In genomic region chr1:54596151-54596550, GRCm38 (mm10) we compare ENCODE assay signal across 21 mouse cellular contexts. TPM values are rescaled to one million over a fixed set of nuclear protein-coding genes. Genes with fewer than 3 reads are reported as not detected.
DNase-seq lines count a peak whose midpoint lies in the region; ATAC-seq lines count a peak whose summit lies in the region.
"Had no signal": no experiment of that assay in that cellular context is flagged by ENCODE, and none has a peak within 500 bp of the region (broad histone marks: within the 10 kb centered on the region; RNA-seq: fewer than 3 reads in every experiment).

No protein-coding gene starts in this region.

- peaks cover 5% of the 10 kb centered on the region; the same call in 1 of the 2 replicates for H3K9me3 ChIP-seq in midbrain, embryonic 13.5 days
- H3K9me3 ChIP-seq: embryonic facial prominence, embryonic 10.5 days; embryonic facial prominence, embryonic 12.5 days; forebrain, embryonic 13.5 days had no signal

- ATAC-seq in frontal cortex, adult (ENCODE audit: low TSS enrichment), result peak; percentile 97
- ATAC-seq in midbrain, embryonic 13.5 days, result no peak
- ATAC-seq: activated CD4-positive, CD25-positive, alpha-beta regulatory T cell, adult 4 months; forebrain, embryonic 13.5 days; forebrain, embryonic 15.5 days; Patski had no signal

- no peak overlapping the region for H3K4me2 ChIP-seq in midbrain, embryonic 13.5 days (replicated peaks)
- H3K4me2 ChIP-seq: embryonic facial prominence, embryonic 12.5 days; forebrain, embryonic 13.5 days; forebrain, embryonic 15.5 days had no signal

- no peak for DNase-seq in frontal cortex, postnatal 10 days (ENCODE audit: low spot score in 2 of 2)
- DNase-seq in Muller cell, postnatal 12 days (ENCODE audit: inconsistent ontology term), result peak; percentile 40
- peak; percentile 73 for DNase-seq in brain, adult 2 months (ENCODE audit: low read depth, low spot score)
- DNase-seq in embryo, embryonic 11 days, result no peak
- DNase-seq: adrenal gland, adult 8-10 months; adrenal gland, postnatal 14 days; adrenal gland, postnatal 36 days; cerebellum, adult 11 months; cerebellum, adult 18-20 months; cerebellum, adult 8-10 months; cerebellum, adult 9-11 months; cerebellum, postnatal 14 days; cerebellum, postnatal 36 days had no signal

- H3K27me3 ChIP-seq in midbrain, embryonic 13.5 days, result no peaks in the 10 kb centered on the region
- H3K27me3 ChIP-seq: embryonic facial prominence, embryonic 12.5 days; forebrain, embryonic 13.5 days; forebrain, embryonic 15.5 days; Patski had no signal

- no peak overlapping the region for H3K9ac ChIP-seq in midbrain, embryonic 13.5 days (replicated peaks)
- H3K9ac ChIP-seq: embryonic facial prominence, embryonic 12.5 days; forebrain, embryonic 13.5 days; forebrain, embryonic 15.5 days had no signal

- no peaks in the 10 kb centered on the region for H3K36me3 ChIP-seq in midbrain, embryonic 13.5 days
- H3K36me3 ChIP-seq: embryonic facial prominence, embryonic 10.5 days; embryonic facial prominence, embryonic 12.5 days; forebrain, embryonic 15.5 days had no signal

- no peak overlapping the region for H3K27ac ChIP-seq in midbrain, embryonic 13.5 days
- H3K27ac ChIP-seq: embryonic facial prominence, embryonic 10.5 days; embryonic facial prominence, embryonic 12.5 days; forebrain, embryonic 13.5 days; forebrain, embryonic 15.5 days had no signal

- 83% methylated on average over 2 of the region's 2 CpGs for WGBS in midbrain, embryonic 13.5 days

- H3K4me3 ChIP-seq in midbrain, embryonic 13.5 days (replicated peaks), result no peak overlapping the region
- H3K4me3 ChIP-seq: embryonic facial prominence, embryonic 10.5 days; embryonic facial prominence, embryonic 12.5 days; forebrain, embryonic 13.5 days; forebrain, embryonic 15.5 days had no signal

- H3K4me1 ChIP-seq in midbrain, embryonic 13.5 days (replicated peaks), result no peaks in the 10 kb centered on the region
- H3K4me1 ChIP-seq: embryonic facial prominence, embryonic 10.5 days; embryonic facial prominence, embryonic 12.5 days; forebrain, embryonic 13.5 days had no signal

RNA-seq across cellular contexts. Expression of gene Pgap1, which starts 38.7 kb away (rescaled TPM):
- 27.5 and 27.9 TPM in 2 replicates for polyA plus RNA-seq in midbrain, embryonic 13.5 days (2015; fragmentation: Nextera tagmentation; extraction: Ambion mirVana)

Comparison
In these comparisons a context has a peak if more than half of its experiments do, and no peak if none do; other contexts are left out.
1. DNase-seq: peak in Muller cell, postnatal 12 days (single experiment) and brain, adult 2 months (single experiment); none in frontal cortex, postnatal 10 days (0 of 2) and embryo, embryonic 11 days (single experiment).